Mouse (Mus musculus) kidney, postnatal 4 days (tissue): ENCODE data around the gene Gm49366.
"Not testable (repeated sequence)": the region's sequence is repeated elsewhere in the genome, so short reads cannot be mapped to it uniquely, and the experiment has no call there.

Source experiments
- DNase-seq, 2 experiments: peaks; one replicate each; pipeline ENCODE4 v3.0.0; 2021; ENCODE audit warnings: mixed read lengths in 2 of 2

The Gm49366 gene

DNA sequence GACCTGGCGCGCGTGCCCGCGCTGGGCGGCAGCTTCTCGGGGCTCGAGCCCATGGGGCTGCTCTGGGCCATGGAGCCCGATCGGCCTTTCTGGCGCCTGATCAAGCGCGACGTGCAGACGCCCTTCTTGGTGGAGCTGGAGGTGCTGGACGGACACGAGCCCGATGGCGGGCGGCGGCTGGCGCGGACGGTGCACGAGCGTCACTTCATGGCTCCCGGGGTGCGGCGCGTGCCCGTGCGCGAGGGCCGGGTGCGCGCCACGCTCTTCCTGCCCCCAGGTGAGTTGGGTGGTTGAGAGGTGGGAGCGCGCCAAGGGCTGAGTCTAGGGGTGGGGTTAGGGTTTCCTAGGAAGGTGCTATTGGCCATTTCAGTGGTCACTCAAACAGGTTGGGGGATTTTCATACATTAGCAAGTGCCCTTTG, at the start of gene Gm49366:
Gm49366 (plus strand) TSS at position 245 of the 421 bp plus-strand sequence.
- DNase-seq = peak; percentile 62 to 72

DNA sequence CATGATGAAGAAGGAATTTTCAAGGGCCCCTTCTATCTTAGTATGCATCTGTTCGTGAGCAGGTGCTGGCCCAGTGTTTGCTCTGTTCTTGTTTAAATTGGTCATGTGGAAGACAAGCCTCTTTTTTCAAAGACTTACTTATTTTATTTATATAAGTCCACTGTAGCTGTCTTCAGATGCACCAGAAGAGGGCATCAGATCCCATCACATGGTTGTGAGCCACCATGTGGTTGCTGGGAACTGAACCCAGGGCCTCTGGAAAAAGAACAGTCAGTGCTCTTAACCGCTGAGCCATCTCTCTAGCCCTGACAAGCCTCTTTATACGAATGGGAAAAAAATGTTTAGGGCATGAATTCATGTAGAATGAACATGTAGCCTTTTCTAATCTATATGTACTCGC, 49.4 kb upstream of the Gm49366 start:
- DNase-seq = no peak

- no peak for DNase-seq
Observed at GRCm38 (mm10) chr12:83997221-83997620, 41.5 kb upstream of the Gm49366 start.

GRCm38 (mm10) chr12:83998341-83999107, 40.2 kb upstream of the Gm49366 start:
- DNase-seq = peak in 1 of 2 experiments; percentile 33

DNA sequence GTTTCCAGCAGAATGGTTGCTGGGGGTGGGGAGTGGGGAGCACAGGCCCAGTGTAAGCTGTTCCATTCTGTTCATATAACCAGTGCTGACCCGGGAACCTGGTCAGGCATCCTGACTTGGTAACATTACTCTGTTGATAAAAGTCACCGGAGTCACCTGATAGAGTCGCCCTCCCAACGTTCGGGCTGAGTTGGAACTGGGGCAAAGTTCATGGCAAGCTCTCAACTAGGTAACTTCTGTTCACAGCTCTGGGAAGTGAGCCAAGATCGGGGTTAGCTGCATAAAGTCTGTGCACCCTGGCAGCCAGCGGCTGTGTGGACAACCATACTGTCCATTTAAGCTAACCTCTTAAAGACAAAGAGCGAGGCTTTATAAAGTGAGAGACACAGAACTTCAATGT, 39.5 kb upstream of the Gm49366 start:
- peak; percentile 70 to 83 for DNase-seq

- no peak for DNase-seq
Observed at GRCm38 (mm10) chr12:84000418-84000817, 38.3 kb upstream of the Gm49366 start.

- no peak for DNase-seq
Observed at GRCm38 (mm10) chr12:84003866-84004265, 34.9 kb upstream of the Gm49366 start.

DNA sequence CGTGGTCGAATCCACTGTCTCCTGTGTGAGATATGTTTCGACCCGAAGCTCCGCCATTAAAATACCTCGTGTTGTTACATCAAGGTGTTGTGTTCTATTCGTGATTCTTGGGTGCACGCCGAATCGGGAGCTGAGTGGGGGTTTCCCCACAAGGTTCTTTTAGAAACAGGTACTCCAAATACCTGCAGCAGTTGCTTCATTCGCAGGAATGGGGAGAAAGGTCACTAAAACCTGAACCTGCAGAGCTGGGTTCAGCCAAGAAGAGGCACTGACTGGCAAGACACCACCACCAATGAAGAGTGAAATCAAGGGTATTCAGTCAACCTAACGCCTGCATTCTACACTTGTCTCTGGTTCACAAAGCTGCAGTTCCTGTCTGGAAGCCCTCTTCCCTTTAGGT, 30.5 kb upstream of the Gm49366 start:
- no peak for DNase-seq

DNA sequence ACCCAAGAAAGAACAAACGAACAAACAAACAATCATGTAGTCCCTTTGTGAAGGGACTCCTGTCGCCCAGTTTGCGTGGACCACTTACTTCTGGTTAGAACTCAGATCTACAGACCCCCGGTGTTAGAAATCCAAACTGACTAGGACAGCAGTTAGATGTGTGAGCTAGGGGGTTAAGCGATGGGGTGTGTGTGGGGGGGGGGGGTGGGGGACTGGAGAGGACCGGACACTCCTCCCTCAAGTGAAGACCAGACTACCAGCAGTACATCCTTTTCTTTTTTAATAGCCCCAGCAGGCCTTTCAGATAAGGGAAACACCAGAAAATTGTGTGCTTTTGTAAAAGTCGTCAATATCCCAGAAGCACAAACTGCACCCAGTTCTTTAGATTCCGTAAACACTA, 30.0 kb upstream of the Gm49366 start:
- DNase-seq = no peak

- peak; percentile 80 to 90 for DNase-seq
Observed at GRCm38 (mm10) chr12:84009171-84009965, 29.4 kb upstream of the Gm49366 start, which contains the start of gene Acot1. Gene Acot1, plus strand, starts transcription at chr12:84009490.

- no peak for DNase-seq
Observed at GRCm38 (mm10) chr12:84010201-84010600, 28.5 kb upstream of the Gm49366 start.

DNA sequence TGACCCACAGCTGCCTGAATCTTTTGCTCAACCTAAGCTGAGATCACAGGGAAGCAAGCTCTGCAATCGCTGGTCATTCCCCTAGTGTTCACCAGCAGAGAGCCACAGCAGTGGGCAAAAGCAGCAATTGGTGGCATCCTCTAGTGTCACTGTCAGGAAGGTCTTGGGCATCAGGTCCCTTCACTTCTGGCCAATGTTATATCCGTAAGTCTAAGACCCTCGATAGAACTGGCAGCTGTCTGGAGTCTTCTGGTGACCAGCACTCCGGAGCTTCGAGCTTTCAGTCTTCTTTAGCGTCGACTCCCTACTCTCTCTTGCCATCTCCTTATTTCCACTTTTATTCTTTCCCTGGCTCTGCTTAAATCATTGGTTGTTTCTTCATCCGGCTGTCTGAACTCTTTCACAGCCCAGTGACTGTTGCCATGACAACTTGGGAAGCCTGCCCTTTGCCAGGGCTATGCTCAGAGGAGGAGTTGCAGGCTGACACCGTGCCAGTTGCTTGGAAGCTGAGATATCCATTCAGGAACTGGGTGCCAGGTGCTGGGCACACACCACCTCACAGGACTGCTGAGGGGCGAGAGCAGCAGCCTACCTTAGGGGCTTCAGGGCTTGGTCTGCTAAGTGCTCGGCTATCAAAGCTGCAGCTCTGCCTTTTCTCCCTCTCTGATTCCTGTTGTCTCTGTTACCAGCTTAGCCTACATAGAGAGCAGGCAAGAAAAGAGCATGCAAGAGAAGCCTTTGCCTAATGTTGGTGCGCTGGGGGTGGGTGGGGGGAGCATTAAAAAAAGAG, 27.3 kb upstream of the Gm49366 start:
- peak; percentile 84 to 91 for DNase-seq

GRCm38 (mm10) chr12:84013130-84013529, 25.6 kb upstream of the Gm49366 start:
- peak in 1 of 2 experiments; percentile 26 for DNase-seq

DNA sequence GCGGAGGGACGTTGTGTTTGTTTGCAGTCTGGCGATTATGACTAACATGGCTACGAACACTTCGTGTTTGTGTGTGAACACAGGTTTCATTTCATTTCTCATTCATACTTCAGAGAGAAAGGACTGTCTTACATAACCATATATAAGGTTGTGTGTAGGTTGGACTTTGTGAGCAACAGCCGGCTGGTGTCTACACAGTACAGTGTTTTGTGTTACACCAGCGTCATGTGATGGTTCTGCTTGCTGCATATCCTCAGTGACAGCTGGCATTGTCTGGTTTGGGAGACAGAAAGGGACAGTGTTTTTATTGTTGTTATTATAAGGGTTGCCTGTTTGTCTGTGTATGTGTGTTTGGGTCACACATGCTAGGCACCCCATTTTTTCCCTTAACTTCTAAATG, 25.0 kb upstream of the Gm49366 start:
- no peak for DNase-seq

DNA sequence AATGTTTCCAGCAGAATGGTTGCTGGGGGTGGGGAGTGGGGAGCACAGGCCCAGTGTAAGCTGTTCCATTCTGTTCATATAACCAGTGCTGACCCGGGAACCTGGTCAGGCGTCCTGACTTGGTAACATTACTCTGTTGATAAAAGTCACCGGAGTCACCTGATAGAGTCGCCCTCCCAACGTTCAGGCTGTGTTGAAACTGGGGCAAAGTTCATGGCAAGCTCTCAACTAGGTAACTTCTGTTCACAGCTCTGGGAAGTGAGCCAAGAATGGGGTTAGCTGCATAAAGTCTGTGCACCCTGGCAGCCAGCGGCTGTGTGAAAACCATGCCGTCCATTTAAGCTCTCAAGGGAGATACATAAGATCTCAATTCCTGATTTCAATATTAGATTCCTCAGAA, 18.2 kb upstream of the Gm49366 start:
- peak; percentile 61 to 79 for DNase-seq

GRCm38 (mm10) chr12:84022266-84022665, 16.5 kb upstream of the Gm49366 start:
- not testable (repeated sequence) for DNase-seq

DNA sequence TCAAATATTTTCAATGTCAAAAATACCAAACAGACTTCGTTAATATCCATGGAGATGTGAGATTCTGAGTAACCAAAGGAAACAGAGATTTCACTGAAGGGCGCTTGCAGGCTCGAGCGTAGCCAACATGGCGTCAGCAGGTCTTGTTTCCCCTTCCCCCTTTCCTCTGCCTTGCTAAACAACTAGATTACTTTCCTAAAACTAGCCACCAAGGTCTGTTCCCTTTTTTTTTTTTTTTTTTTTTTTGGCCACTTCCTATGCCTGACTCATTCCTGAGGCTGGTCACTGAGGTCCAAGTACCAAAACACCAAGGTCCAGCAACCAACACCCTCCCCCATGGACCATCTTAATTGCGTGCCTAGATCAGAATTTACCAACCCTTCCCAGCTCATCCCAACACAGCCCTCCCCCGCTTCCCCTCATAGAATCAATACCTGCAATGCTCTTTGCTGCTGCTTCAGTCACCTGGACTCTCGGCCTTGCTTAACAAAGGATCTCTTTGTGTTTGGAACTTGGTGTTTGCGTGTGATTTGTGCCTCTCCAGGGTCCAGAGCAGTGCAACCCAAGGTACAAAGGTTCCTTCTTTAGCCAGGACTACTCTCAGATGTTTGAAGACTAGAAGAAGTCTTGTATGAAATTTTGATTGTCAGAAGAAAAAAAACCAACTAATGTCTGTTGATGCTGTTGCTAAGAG, 15.5 kb upstream of the Gm49366 start:
- DNase-seq = no peak

DNA sequence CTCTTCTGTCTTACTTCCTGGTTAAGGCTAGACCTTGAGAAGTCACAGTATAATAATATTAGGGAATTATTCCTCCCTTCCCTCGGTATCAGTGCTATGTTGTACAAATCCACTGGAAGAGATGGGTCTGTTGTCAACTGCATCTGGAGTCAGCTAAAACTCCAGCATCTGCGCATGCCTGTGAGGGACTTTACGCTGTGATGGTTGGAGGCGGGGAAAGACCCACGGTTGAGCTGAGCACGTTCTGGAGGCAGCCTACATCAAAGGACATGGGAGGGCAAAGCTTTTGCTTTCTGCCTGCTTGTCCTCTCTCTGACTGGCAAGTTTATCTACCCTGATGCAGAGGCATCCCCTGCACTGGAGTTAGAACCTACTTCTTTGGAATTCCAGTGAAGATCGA, 12.8 kb upstream of the Gm49366 start:
- no peak for DNase-seq

GRCm38 (mm10) chr12:84028328-84028727, 10.4 kb upstream of the Gm49366 start:
- DNase-seq = not testable (repeated sequence)

- not testable (repeated sequence) for DNase-seq
Observed at GRCm38 (mm10) chr12:84029043-84029442, 9.7 kb upstream of the Gm49366 start.

- peak; percentile 81 to 85 for DNase-seq
Observed at GRCm38 (mm10) chr12:84030659-84031332, 7.9 kb upstream of the Gm49366 start.

DNA sequence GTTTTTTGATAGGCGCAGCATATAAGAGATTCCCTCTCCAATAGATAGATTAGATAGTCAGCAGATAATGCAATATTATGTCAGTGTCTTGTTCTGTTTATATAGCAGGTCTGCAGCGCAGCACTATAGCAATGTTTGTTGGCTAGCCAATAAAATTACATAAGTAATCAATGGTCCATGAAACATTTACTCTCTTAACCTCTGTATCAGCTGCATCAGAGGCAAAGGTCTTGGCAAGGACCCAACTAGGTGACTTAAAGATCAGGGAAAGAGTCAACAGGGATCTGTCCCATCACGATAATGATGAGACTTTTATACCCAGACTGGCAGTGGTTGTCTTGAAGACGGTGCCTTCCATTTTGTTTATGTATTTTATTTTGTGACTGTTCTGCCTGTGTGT, 5.9 kb upstream of the Gm49366 start:
- DNase-seq = no peak
